Mouse (Mus musculus) megakaryocyte progenitor cell, adult 5-6 weeks (primary cell): ENCODE results near the gene Tmem94. TPM values are rescaled to one million over a fixed set of nuclear protein-coding genes. Genes with fewer than 3 reads are reported as not detected.

Experiments
- total RNA-seq, 2 experiments: library from RNA; stranded (forward) in 1 of 2; stranded (reverse) in 1 of 2; fragments of 157-497, 149-512 nt in 1 of 2; fragments of 200-1000 nt in 1 of 2; gene quantifications; 2 replicates each; pipeline versions ENCODE4 v1.2.3 to v1.2.4; 2015 to 2017

The Tmem94 gene
- total RNA-seq, 2 experiments from 2014 or later, result 18.3 to 22.9 TPM

Other genes with a start within 250 kb of the Tmem94 start
- 682 and 726 TPM in 2 replicates for gene Sumo2, start 229.2 kb upstream of the Tmem94 start, total RNA-seq (2015)
- gene Sumo2, start 229.2 kb upstream of the Tmem94 start, total RNA-seq (2017), result 483 and 527 TPM in 2 replicates
- 131 and 149 TPM in 2 replicates for gene Nup85, start 201.0 kb upstream of the Tmem94 start, total RNA-seq (2015)
- gene Nup85, start 201.0 kb upstream of the Tmem94 start, total RNA-seq (2017), result 131 and 147 TPM in 2 replicates
- gene Mrps7, start 161.5 kb upstream of the Tmem94 start, total RNA-seq (2015), result 56.9 and 63.7 TPM in 2 replicates
- gene Mrps7, start 161.5 kb upstream of the Tmem94 start, total RNA-seq (2017), result 43.2 and 50.3 TPM in 2 replicates
- 27.9 and 28.3 TPM in 2 replicates for gene Gga3, start 161.4 kb upstream of the Tmem94 start, total RNA-seq (2015)
- gene Gga3, start 161.4 kb upstream of the Tmem94 start, total RNA-seq (2017), result 17.0 and 40.0 TPM in 2 replicates
- 20.4 and 27.4 TPM in 2 replicates for gene Mif4gd, start 152.5 kb upstream of the Tmem94 start, total RNA-seq (2015)
- gene Mif4gd, start 152.5 kb upstream of the Tmem94 start, total RNA-seq (2017), result 17.7 and 23.0 TPM in 2 replicates
- gene Slc25a19, start 137.1 kb upstream of the Tmem94 start, total RNA-seq (2015), result 8.7 and 10.2 TPM in 2 replicates
- 15.2 and 18.2 TPM in 2 replicates for gene Slc25a19, start 137.1 kb upstream of the Tmem94 start, total RNA-seq (2017)
- gene Grb2, start 56.8 kb upstream of the Tmem94 start, total RNA-seq (2015), result 78.1 and 85.5 TPM in 2 replicates
- 48.5 and 51.7 TPM in 2 replicates for gene Grb2, start 56.8 kb upstream of the Tmem94 start, total RNA-seq (2017)
- 2.7 and 4.3 TPM in 2 replicates for gene Caskin2, start 48.2 kb downstream of the Tmem94 start, total RNA-seq (2015)
- gene Caskin2, start 48.2 kb downstream of the Tmem94 start, total RNA-seq (2017), result 1.5 and 3.5 TPM in 2 replicates
- 4.0 and 9.0 TPM in 2 replicates for gene Tsen54, start 49.3 kb downstream of the Tmem94 start, total RNA-seq (2015)
- 10.9 and 15.0 TPM in 2 replicates for gene Tsen54, start 49.3 kb downstream of the Tmem94 start, total RNA-seq (2017)
- gene Llgl2, start 58.6 kb downstream of the Tmem94 start, total RNA-seq (2015), result 3.3 and 4.1 TPM in 2 replicates
- gene Llgl2, start 58.6 kb downstream of the Tmem94 start, total RNA-seq (2017), result 3.0 and 4.8 TPM in 2 replicates
- 2.6 and 5.5 TPM in 2 replicates for gene Myo15b, start 93.0 kb downstream of the Tmem94 start, total RNA-seq (2015)
- gene Myo15b, start 93.0 kb downstream of the Tmem94 start, total RNA-seq (2017), result 1.6 and 5.1 TPM in 2 replicates
- gene Smim5, start 134.5 kb downstream of the Tmem94 start, total RNA-seq (2015), result 4.9 and 8.7 TPM in 2 replicates
- gene Smim5, start 134.5 kb downstream of the Tmem94 start, total RNA-seq (2017), result 2.8 and 8.2 TPM in 2 replicates
- gene Smim6, start 146.6 kb downstream of the Tmem94 start, total RNA-seq (2015), result 0.57 and 1.0 TPM in 2 replicates
- gene Smim6, start 146.6 kb downstream of the Tmem94 start, total RNA-seq (2017), result 0.37 and 1.2 TPM in 2 replicates
- gene Sap30bp, start 167.8 kb downstream of the Tmem94 start, total RNA-seq (2015), result 19.1 and 24.5 TPM in 2 replicates
- 155 and 199 TPM in 2 replicates for gene Sap30bp, start 167.8 kb downstream of the Tmem94 start, total RNA-seq (2017)
- gene Recql5, start 168.0 kb downstream of the Tmem94 start, total RNA-seq (2015), result 12.3 and 23.3 TPM in 2 replicates
- gene Recql5, start 168.0 kb downstream of the Tmem94 start, total RNA-seq (2017), result 16.0 and 17.7 TPM in 2 replicates
- 0.05 and 0.15 TPM in 2 replicates for gene Itgb4, start 209.3 kb downstream of the Tmem94 start, total RNA-seq (2015)
- gene Itgb4, start 209.3 kb downstream of the Tmem94 start, total RNA-seq (2017), result 0.17 TPM in 1 of 2 replicates, not detected in the other
- 29.4 and 29.8 TPM in 2 replicates for gene Galk1, start 247.3 kb downstream of the Tmem94 start, total RNA-seq (2015)
- gene Galk1, start 247.3 kb downstream of the Tmem94 start, total RNA-seq (2017), result 46.5 and 52.7 TPM in 2 replicates